Mouse (Mus musculus) adrenal gland, adult 2 months (tissue): ENCODE data around the gene Osbpl6. TPM values are rescaled to one million over a fixed set of nuclear protein-coding genes. Genes with fewer than 3 reads are reported as not detected.
A peak's percentile ranks its signal among the peaks of the same experiment; 100 is the strongest.
"Not testable (repeated sequence)": the region's sequence is repeated elsewhere in the genome, so short reads cannot be mapped to it uniquely, and the experiment has no call there.

Source experiments
- DNase-seq: peaks from one replicate; pipeline ENCODE4 v3.0.0; 2021
- polyA plus RNA-seq: library from polyadenylated mRNA; depleted of rRNA; stranded (reverse); fragments of >200 nt; gene quantifications from 2 replicates; pipeline ENCODE4 v1.2.3, GENCODE M21; 2012
- total RNA-seq, 2 experiments: library from RNA; stranded (reverse); gene quantifications; 2 replicates each; pipeline ENCODE4 v1.2.3; 2021

Osbpl6 gene
- total and polyA plus RNA-seq, 3 experiments, result 17.7 to 30.4 (median 25.0) TPM

DNA sequence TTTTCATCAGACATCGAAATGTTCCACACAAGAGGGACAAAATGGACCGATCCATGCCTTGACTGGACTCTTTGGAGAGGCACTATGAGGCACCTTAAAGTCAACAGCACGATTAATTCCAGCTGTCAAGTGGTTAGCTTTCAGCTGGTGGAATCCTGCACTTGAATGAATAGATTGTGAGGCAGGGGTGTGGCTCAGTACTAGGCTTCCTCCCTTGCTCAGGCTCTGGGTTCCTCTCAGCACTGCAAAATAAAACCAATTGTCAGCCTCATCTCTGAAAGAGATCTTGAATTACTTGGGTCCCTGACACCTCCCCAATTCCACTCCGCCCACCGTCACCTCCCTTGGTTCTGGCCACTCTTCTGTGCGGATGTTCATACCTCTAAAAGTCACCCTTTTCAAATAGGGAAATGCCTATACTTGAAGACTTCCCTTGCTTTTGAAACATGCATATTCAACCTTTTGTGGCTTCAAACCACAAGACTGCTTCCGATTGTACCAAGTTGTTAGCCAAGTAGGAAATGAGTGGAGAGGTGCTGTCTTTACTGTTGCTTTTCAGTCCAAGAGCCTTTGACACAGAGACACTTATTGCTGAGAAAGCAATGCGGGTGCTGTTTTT, 160.7 kb downstream of the Osbpl6 start:
- DNase-seq, result no peak

DNA sequence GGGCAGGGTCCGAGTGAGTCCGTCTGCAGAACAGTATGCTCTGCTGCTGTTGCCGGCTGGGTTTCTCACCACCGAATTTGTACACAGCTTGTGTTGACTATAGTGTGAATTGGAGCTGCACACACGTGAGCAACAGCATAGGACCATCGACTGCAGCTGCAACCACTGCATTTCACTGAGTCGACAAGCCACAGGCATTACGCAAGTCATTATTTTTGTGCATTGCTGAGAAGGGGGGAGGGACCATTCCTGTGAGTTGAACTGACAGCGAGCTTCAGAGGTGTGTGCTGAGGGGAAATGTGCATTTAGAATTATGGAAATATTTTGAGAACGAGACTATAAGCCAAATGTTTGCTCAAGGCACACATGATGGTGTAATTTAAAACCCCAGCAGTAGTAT, 165.2 kb downstream of the Osbpl6 start:
- no peak for DNase-seq

DNA sequence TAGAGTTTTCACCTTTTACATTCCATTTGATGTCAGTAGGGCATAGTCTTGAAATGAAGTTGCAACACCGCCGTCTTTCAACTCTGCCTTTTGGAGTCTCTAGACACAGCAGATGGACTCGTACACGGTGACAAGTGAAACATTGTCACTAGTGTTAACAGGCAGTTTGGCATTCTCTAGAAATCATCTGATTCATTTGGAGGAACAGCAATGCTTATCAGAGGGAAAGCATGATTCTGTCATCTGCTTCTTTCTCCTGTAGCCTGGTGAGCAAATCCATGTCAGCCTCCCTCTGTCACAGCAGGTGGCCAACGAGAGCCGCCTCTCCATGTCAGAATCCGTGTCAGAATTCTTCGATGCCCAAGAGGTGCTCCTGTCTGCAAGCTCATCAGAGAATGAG, 172.6 kb downstream of the Osbpl6 start:
- DNase-seq, result no peak

DNA sequence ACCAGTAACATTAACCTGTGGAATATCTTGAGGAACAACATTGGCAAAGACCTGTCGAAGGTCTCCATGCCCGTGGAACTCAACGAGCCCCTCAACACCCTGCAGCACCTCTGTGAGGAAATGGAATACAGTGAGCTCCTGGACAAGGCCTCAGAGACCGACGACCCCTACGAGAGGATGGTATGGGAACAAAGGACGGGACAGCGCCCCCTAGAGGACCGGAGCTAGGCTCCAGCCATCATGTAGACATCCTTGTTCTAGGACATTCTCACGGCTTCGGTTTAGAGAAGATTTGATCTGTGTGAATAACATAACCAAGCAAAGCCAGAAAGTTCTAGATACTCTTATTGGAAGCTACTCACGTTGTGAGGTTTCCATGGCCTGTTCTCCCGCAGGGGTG, 178.8 kb downstream of the Osbpl6 start:
- DNase-seq, result no peak

DNA sequence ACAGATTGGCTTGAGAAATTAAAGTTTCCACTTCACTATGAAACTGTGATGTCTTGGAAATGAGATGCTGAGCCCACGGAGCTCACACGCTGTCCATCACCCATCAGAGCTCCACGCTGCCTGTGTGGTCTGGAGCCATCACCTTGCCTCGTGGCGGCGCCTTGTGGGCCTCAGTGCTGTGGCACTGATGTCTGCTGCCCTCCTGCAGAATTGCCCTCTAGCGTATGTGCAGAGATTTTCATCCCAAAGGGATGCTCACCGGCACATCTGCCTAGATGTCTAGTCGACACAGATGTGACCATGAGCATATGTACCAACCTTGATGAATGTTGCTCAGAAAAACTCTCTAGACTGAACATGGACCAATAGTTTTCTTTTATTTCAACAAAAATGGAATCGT, 180.6 kb downstream of the Osbpl6 start:
- DNase-seq, result no peak

DNA sequence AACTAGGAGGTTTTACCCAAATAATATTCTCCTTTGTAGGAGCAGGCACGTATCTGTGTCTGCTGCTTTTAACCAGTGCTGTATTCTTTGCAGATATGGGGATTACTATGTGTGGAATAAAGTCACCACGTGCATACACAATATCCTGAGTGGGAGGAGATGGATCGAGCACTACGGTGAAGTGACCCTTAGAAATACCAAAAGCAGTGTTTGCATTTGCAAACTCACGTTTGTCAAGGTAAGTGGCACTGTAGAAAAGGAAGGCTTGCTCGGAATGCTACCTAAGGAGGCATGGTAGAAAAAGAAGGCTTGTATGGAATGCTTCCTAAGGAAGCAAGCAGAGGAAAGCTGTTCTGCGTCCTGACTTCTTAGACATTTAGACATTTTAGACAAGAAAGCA, 183.9 kb downstream of the Osbpl6 start:
- DNase-seq, result no peak

DNA sequence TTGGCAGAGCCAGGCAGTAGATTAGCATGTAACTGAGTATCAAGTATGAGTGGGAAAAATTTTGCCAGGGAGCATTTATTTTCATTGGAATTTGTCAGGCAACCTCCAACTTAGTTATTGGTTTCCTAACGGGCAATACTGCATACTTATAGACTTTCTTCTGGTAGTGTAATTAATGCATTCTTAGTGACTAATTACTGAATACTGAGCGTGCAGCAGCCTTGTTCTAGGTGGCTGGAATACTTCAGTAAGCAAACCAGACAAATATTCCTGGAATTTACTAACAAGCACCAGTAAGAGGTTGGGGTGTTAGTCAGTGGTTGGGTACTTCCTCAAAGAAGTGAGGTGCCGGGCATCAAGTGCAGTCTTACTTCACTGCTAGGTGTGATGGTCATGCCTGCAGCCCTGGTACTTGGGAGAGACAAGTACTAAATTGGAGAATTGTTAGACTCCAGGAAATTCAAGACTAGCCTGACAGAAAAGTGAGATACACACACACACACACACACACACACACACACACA, 186.2 kb downstream of the Osbpl6 start:
- no peak for DNase-seq

DNA sequence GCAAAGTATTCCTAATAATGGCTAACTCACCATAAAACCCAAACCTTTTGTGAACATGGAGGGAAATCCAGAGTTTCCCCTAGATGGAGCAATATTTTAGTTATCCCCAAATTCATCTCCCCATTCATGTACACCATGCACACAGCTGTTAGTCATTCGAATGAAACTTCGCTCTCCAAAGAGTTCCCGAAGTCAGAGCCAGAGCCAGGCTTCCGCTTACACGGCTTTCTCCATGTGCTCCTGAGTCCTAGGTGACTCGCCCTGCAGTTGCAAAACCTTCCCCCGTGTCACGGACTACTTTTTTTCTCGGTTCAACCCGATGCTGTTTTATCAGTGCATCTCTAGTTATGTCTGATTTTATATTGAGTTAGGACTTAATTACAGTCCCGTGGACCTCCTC, 191.2 kb downstream of the Osbpl6 start:
- no peak for DNase-seq

DNA sequence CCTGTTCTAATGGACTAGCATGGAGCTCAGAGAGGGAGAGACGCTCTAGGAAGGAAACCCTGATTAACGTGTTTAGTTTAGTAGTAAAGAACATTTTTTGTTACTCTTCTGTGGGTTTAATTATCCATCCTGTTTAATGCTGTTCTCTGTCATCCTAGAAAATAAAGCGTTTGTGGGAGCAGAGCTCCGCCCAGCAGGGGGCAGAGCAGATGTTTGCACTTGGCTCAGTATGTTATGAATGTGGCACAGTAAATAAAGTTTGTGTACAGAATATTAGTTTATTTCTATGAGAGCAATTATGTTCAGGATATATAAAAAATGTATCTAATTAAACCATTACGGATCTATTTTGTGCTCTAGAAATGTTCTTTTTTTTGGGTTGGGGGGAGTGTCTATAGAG, 192.9 kb downstream of the Osbpl6 start:
- DNase-seq, result no peak

DNA sequence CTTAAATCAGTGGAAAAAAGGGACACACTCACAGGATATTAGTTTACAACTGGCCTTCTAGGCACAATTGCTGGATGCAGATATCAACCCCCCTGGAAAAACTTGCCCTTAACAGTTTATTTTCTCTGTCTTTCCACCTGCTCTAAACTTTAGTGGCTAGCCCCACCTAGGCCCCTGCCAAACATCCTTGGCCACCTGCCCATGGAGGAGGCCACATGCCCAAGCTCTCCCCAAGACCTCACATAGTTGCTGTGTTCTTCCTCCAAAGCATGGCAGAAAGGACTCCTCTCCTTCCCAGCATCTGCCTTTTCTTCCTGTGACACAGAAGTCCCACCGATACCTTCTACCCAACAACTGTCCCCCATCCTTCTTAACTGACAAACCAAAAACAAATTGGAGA, 195.9 kb downstream of the Osbpl6 start:
- no peak for DNase-seq

DNA sequence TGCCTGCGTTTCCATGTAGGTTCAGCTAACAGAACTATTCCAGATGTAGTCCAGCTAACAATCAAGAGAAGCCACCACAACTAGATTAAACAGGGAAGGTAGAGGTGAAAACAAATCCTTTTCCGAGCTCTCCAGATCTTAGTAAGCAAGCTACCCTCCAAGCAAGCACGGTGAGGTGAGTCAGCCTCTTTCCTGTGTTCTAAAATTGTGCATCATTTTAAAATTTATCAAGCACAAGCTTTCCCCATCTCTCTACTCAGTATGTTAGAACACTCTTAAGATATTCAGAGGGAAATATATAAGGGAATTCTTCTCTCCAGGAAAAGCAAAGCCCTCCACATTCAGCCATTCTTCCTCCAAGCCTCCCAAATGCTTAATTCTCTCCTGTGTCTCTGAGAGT, 200.4 kb downstream of the Osbpl6 start:
- no peak for DNase-seq

DNA sequence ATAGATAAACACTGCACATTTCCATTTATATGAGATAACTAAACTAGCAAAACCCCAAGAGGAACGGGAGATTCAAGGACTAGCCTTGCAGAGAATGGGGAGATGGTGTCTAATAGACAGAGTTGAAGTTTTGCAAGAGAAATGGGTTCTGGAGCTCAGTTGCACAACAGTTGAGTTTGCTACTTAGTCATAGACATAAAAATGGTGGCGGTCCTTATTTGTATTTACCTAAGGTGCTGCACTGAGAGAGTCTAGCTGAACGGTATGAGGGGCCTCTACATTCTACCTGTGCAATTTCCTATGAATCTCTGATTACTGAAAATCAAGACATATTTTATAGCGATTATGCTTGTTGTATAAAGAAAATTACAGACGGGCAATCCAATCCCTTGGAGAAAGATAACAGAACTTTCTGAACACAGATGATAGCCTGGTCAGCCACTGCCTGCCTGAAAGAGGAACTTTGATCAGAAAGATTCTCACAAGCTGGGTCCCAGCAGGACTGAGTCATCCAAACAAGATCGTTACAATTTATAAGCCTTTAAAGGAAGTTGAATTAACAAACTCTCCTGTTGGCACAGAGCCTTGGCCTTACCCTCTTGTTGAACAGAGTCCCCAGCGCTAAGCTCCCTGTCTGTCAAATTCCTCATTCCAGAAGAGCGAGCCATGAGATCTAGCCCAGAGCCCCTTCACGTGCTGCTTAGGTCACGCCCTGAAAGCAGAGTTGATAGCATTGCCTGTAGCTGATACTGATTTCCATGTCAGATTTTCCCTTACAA, 204.2 kb downstream of the Osbpl6 start:
- DNase-seq, result no peak

DNA sequence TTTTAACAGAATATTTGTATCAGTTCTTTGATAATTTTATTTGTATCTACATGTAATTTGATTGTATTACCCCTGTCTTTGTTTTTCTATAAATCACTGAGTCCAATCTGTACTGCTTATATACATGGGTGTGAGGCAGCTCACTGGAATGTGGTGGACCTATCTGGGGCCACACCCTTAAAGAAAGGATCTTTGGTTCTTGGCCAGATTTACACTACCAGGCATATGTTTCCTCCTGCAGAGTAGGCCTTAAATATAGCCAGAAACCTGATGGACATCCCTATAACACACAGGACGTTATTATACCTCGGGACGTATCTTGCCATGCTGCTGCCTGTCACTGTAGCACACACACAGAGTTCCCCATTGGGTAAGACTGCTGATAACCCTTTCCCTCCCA, 205.7 kb downstream of the Osbpl6 start:
- no peak for DNase-seq

DNA sequence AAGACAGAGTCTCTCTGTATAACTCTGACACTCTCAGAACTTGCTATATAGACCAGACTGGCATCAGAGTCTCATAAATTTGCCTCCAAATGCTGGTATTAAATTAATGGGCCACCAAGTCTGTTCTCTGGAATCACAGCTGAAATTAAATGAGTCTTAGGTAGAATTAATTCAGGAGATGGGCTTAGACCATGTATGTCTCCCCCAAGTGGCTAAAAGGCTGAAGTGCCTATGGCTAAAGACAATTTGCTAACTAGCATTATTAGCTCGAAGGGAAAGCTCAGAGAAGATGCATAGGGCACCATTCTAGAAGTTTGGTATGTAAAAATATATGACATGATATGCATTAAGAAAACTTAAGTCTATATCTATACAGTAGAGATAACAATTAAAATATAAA, 211.8 kb downstream of the Osbpl6 start:
- DNase-seq, result peak; percentile 29

DNA sequence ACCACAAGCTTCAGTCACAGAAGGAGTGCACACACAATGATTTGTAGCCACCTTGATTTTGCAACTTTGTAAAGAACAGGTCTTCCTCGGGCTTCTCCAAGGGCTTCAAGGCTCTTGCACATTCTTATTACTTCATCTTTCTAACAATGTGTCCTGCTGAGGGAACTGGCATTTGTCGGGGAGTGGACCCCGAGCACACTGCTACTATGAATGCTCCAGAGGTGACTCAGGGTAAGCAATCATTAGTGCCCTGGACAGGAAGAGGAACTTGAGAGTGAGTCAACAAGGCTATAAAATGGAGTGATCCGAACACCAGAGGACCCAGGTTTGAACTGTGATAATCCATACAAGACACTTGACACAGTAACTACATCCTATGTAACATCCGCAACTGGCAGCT, 213.9 kb downstream of the Osbpl6 start:
- DNase-seq, result no peak

DNA sequence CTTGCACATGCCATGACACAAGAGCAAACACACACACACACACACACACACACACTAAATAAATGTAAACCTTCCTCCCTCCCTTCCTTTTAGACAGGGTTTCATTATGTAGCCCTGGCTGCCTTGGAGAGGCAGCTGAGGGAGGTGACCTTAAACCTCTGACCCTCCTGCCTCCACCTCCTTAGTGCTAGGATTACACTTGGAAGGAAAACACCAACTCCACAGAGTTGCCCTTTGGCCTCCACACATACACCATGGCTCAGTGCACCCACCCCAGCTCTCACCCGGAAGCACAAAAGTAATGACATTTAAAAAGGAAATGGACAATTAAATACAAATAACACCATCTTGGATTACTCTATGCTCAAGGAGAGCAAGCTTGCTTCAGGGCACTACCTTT, 215.4 kb downstream of the Osbpl6 start:
- no peak for DNase-seq

DNA sequence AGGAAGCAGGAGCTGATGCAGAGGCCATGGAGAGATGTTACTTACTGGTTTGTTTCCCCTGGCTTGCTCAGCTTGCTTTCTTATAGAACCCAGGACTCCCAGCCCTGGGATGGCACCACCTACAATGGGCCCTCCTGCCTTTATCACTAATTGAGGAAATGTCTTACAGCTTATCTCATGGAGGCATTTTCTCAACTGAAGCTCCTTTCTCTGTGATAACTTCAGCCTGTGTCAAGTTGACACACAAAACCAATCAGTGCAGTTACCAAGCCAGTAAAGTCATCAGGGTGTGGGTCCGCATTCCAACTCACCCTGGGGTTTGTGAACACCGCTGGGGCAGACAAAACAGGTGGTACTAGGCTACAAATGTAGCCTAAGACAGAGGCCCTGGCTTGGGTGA, 216.0 kb downstream of the Osbpl6 start:
- not testable (repeated sequence) for DNase-seq

DNA sequence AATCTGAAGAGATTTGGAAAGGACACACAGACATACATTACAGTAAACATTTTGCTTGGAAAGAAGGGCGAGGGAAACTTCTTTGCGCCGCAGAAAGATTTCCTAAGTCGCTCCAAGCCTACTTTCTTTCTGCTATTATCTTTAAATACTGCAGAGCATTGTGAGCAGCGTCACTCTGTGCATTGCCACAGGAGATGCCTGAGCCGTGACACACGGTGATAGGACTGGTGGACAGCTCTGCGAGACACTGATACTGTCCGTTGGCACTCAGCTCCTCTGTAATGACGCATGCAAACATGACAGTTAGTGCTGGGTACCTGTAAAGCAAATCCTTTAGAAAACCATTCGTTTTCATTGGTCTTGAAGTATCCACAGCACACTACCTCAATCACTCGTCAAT, 224.0 kb downstream of the Osbpl6 start:
- DNase-seq, result no peak

DNA sequence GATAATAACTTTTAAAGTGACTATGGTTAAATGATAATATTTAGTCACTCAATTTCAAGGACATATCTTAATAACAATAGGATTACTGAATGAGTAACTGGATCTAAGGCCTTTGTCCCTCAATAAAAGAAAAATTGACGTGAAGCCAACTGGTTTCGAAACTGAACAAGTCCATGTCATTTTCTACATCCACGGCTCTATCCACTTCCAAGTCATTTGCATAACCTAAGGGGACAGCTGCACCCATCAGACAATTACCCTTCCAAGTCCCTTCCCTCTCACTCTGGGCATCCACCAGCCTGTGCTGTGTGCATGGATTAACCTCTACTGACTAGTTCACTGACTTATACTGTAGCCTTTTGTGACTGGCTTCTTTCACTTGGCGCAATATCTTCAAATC, 225.3 kb downstream of the Osbpl6 start:
- peak; percentile 17 for DNase-seq

DNA sequence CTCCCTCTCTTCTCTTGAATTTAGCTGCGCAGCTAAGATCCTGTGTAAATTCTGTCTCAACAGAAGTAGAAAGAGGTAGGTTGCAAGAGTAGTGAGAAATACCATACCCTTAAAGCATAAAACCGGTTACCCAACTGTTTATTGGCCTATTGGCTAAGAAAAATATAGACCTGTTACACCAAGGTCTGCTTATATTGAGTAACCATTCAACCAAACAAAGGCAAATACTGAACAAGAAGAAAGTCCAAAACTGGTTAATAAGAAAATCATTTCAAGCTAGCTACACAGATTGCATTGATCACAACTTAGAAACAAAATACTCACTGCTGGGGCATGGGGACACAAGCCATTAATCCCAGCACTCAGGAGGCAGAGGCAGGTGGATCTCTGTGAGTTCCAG, 233.3 kb downstream of the Osbpl6 start:
- no peak for DNase-seq

DNA sequence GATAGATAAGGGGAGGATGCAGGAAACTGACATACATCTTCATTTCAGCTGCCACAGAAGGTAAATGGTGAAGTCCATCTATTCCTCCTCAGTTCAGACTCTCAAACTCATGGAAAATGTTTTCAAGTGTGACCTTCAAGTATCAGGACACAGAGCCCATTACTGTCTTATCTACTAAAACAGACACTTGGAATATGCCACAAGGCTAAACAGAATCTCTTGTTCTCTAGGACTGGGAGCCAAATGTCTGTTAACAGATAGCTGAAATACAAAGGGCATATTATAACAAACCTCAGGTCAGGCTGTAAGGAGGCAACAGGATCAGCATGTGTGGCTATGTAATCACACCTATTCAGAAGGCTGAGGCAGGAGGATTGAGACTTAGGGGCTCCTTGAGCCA, 237.5 kb downstream of the Osbpl6 start:
- DNase-seq, result no peak

DNA sequence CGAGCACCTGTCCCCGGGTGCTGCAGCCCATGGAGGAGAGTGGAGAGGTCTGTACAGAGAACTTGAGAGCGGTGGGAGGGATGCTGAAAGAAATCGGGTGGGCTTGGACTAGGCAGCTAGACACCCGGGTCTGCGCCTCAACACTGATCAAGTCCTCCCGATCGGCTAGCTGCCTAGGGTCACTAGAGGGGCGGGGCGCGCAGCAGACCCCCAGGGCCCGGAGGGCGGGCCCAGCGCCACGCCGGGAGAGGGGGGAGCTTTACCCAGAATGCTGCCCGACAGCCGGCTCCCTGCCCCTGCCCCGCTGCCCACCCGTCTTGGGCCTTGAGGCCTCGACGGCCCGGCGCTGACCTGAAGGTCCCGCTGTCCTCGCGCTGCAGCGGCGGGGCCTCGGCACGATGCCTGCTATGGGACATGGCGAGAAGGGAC, 241.1 kb downstream of the Osbpl6 start:
- no peak for DNase-seq

DNA sequence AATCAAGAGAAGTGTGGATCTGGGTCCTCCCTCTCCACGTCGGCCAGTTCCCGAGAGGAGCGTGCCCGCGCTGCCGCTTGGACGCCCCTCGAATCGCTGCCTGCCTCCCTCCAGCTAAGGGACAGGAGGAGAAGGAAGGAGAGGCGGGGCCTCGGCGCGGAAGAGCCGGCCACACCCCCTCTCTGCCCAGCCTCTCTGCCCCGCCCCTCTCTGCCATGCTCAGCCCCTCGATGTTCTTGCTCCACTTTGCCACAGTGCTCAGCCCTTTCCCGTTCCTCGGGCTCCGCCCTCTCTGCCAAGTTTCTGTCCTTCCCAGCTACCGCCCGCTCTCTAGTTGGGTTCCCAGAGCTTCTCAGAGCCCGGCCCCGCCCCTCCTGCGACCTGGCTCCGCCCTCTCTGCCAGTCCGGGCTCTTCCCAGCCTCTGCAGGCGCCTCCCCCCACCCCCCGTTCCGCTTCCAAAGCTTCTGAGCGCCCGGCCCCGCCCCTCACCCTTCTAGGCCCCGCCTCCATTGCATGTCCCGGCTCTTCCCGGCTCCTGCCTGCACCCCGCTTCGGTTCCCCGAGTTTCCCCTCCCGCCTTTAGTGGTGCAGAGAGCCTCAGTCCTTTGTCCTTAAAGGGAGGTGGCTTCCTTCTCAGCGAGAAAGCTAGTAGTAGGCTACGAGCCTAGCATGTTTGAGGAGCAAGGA, 241.7 kb downstream of the Osbpl6 start, which contains the start of the genes Prkra and Pjvk:
Gene Prkra (minus strand): TSS at position 133 of the 688 bp plus-strand sequence.
Gene Pjvk (plus strand): TSS at position 594 of the 688 bp plus-strand sequence.
- DNase-seq, result peak; percentile 99
